Mouse (Mus musculus) lung, adult 18-20 months (tissue): ENCODE results near the gene Lrmda.

Experiments
- DNase-seq, 2 experiments: peaks; one replicate each; pipeline ENCODE4 v3.0.0; 2022; ENCODE audit warnings: mixed read lengths in 2 of 2

The Lrmda gene

DNA sequence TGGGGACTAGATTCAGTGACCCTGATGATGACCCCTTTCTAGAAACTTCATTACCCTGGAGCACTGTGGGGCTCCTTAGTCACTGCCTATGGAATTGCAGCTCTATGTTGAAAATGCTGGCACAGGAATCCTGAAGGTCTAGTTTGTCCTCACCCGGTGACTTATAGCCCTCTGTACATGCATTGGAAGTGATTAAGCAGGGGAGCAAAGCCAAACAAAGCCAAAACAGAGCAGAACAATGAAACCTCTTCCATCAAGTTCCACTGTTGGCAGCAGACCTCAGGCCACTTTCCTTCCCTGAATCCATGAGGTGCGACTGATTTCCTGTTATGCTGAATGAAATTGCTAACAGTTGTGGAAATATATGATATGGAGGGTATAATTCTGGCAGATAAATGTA, 578.0 kb downstream of the Lrmda start:
- no peak for DNase-seq

GRCm38 (mm10) chr14:22598638-22599037, 579.1 kb downstream of the Lrmda start:
- DNase-seq: no peak

DNA sequence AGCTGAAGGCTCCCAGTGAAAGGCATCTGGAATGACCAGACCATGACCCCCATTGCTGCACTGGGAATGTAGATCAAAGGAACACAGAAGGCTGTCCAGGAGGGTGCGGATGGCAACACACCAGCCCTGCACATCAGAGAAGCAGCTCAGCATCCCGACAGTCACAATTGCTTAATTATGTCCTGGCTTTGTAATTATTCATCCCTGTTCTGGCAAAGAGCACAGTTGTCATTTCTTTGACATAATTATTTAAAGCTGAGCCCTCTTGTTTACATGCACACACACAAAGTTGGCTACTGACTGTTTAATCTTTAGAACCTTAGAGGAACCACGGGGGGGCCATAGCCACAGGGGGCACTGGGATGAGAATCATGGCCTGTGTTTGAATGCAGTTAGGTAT, 580.7 kb downstream of the Lrmda start:
- no peak for DNase-seq

GRCm38 (mm10) chr14:22602308-22602707, 582.8 kb downstream of the Lrmda start:
- DNase-seq: no peak

- DNase-seq: no peak
Measured at GRCm38 (mm10) chr14:22608599-22608998, 589.1 kb downstream of the Lrmda start.

GRCm38 (mm10) chr14:22609261-22610245, 590.0 kb downstream of the Lrmda start:
- DNase-seq: no peak

DNA sequence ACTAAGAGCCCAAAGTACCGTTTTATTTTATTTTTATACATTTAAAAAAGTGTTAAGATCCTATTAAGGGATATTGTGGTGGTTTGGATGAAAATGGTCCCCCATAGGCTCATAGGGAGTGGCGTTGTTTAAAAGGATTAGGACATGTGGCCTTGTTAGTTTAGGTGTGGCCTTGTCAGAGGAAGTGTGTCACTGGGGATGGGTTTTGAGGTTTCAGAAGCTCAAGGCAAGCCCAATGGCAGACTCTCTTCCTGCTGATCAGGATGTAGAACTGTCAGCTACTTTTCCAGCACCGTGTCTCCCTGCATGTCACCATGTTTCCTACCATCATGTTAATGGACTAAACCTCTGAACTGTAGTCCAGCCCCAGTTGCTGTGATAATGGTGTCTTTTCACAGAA, 591.5 kb downstream of the Lrmda start:
- no peak for DNase-seq

DNA sequence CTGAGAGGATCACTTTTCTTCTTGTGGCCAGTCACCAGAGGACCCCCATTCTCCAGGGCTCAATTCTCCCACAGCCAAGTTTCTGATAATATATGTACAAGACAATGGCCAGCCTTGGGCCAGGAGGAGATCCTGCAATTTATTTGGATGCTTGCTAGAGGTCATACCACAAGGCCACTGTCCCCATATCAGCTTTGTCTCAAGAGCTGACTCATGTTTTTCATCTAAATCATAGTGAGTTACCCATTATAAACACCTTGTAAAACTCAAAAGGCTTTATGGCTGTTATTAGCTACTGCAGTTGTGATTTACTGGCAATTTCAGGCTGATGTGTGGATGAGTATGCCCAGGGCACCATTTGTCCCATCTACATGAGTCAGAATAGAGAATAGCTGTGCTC, 600.7 kb downstream of the Lrmda start:
- DNase-seq: no peak

DNA sequence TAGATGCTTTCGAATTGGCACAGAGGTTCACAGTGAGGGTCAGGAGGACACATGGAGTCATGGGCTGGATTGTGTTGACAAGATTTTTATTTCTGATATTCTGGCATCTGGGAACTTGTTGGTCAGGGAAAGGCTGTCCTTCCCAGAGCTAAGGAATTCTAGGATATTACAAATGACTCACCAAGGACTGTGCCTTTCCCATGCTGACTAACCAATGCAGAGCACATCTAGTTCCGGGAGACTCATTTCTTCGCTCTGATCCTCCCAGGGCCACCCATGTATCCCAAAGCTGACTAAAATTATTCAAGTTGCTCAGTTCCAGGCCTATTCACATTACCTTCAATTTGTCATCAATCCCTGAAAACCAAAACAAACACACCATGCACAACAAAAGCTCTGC, 602.4 kb downstream of the Lrmda start:
- DNase-seq: no peak

DNA sequence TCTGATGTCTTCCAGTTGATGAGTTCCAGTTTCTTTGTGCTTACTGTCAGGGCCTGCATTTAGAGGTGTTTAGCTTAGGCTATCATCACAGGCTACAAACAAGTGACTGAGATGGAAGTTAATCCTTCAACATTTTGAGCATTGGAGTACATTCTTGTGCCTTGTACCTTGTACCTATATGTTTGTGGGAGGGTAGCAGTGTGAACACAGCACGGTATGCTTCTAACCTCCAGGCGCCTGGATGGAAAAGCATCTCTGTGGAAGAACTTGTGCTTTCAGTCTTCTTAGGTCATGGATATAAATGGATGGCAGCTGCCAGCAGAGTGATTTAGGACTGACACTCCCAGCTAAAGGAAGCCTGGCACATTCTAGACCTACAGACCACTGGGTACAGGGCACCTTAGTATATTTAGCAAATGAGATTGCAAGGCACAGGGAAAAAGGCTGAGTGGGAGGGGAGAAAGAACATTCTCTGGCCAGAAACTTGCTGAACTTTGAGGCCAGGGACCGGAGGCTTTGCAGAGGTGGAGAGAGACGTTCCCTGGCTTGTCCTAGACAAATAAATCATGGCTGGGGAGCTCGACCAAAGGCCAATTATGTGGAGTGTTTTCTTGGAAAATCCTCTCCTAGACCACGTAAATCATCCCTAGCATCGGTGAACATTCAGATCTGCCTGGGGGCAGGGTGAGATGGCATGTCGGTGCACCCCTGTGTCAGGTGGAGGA, 607.8 kb downstream of the Lrmda start:
- no peak for DNase-seq

GRCm38 (mm10) chr14:22630361-22630867, 610.9 kb downstream of the Lrmda start:
- DNase-seq: peak in 1 of 2 experiments; percentile 10

DNA sequence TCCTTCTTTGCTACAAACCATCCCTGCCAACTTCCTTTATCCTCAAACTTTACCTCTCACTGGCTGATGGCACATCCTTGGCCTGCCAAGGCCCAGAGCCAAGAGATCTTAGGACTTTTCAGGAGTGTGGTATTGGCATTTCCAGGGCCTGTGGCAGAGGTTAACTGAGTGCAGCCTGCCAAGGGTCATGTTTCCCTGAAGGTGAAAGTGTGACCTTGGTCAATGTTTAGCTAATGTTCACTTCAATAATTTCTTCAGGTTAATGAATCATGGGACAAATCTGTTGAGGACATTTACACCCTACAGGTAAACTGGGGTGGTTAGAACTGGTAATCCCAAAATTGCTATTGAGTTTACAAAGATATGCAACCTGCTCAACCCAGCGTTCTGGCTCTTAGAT, 614.1 kb downstream of the Lrmda start:
- DNase-seq: no peak

- no peak for DNase-seq
Measured at GRCm38 (mm10) chr14:22643494-22643893, 624.0 kb downstream of the Lrmda start.

DNA sequence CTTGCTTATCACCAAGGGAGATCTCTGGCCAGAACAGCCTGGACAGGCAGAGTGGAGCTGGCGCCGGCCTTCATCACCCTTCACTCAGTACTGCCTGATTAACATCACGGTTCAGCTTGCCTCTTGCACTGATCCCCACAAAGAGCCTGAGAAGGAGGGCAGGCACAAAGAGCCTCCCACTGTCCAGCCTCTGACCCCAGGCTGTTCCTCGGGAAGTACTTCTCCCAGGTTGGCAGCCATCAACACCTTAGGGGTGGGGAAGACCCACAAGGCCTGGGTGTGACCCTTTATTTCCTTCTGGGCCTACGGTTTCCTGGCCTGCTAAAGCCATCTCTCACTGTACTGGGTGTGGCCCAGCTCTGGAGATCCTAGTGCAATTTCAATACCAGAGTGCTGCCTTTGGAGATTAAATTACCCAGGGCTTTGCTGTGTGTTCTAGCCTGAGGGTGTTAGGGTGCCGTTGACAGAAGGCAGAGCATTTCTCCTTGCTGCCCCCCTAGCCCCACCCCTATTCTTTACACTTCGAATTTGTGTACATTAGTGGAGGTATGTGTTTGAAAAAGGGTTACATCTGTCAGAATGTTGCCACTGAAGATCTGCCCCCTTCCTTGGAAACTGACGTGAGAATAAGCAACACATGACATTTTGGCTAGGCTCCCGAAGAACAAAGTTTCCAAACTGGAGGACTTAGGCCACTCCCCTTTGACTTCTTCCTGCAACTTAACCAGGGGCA, 628.5 kb downstream of the Lrmda start:
- DNase-seq: peak; percentile 12 to 49

DNA sequence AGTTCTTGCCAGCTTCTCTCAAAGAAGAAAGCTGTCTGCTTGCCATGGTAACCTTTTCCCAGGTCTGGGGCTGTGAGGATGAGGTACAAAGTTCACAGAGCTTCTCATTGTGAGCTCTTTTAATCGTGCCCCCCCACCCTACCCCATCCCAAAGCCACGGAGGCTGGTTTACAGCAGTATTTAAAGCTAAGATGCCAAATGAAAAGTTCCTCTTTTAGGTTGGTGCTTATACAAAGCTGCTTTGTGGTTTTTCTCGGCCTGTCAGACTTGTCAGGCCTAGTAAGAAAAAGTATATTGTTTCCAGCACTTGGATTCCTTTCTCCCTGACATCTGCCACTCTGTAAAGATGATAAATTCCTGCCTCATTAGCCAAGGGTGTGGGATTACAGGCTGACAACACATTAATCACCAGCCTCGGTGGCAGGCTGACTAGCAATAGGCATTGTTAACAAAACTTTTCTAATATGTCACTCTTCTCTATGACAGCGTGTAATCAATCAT, 629.9 kb downstream of the Lrmda start:
- no peak for DNase-seq

GRCm38 (mm10) chr14:22649985-22650984, 630.8 kb downstream of the Lrmda start:
- DNase-seq: peak; percentile 70 to 74

- no peak for DNase-seq
Measured at GRCm38 (mm10) chr14:22651131-22651952, 631.8 kb downstream of the Lrmda start.

DNA sequence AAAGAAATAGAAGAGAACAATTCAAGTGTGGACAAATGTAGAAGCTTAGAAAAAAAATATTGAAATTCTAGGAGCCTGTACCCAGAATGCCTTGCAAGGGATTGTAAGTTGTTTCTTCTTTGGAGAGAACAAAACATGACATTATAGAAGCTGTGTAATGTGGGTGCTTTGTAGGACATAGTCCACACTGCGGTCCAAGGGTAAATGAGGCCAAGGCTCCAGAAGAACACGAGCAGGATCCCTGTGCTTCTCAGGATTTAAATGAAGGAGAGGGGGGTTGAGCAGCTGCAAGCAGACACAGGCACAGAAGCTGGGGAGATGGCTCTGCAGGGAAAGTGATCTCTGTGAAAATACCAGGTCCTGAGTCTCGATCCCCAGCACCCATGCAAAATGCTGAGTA, 643.0 kb downstream of the Lrmda start:
- no peak for DNase-seq

- no peak for DNase-seq
Measured at GRCm38 (mm10) chr14:22666437-22666836, 646.9 kb downstream of the Lrmda start.

DNA sequence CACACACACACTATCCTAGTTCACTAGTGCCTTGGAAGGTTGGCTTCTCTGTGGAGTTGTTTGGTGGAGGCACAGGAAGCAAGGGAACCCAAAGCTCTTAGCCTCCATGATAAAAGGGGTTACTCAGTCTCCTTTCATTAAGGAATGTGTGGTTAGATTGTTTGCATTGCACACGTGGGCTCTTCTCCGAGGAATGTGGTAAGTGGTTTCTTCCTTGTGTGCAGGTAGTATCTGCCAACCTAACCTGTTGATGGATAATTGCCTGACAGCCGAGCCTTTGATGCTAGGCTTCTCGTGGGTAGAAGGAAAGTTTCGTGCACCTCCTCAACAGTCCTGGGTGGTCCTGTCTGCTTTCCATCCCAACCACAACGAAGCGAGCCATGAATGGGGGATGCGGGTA, 648.8 kb downstream of the Lrmda start:
- DNase-seq: no peak

DNA sequence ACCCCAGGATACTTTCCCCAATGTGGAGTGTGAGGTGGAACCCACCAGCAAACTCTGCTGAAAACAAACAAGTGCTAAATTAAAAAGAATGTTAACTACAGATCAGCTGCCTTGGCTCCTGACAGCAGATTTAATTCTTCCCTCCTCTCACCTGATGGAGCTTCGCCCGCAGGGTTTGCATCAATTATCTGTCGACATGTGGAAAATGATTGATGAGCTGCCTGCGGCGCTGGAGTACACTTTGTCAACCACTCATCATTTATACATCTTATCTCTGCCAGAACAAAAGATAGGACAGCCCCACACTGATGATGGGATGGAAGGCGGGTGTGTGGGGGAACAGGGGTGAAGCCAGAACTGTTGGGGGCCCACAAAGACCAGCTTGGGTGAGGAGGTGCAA, 649.2 kb downstream of the Lrmda start:
- DNase-seq: no peak
